Mouse (Mus musculus): ENCODE data around the gene Rara. TPM values are rescaled to one million over a fixed set of nuclear protein-coding genes. Genes with fewer than 3 reads are reported as not detected.
A peak's percentile ranks its signal among the peaks of the same experiment; 100 is the strongest.

Rara gene
- polyA plus RNA-seq, 1 experiment = 13.5 TPM

- H3K27ac ChIP-seq (ENCODE audit: insufficient read depth, low read length) = no peak overlapping the region
- TF ChIP-seq CTCF (IDR thresholded peaks at IDR 0.05; ENCODE audit: borderline replicate concordance, insufficient read depth, low read depth, low read length) (no peak), POLR2A (IDR thresholded peaks at IDR 0.05; ENCODE audit: borderline replicate concordance, insufficient read depth, low read length) (no peak)
- peaks cover 54% of the 10 kb centered on the region for H3K4me1 ChIP-seq (ENCODE audit: control insufficient read depth, insufficient read depth, low read length)
Measured at GRCm38 (mm10) chr11:98953835-98954320, 26.3 kb downstream of the Rara start.

DNA sequence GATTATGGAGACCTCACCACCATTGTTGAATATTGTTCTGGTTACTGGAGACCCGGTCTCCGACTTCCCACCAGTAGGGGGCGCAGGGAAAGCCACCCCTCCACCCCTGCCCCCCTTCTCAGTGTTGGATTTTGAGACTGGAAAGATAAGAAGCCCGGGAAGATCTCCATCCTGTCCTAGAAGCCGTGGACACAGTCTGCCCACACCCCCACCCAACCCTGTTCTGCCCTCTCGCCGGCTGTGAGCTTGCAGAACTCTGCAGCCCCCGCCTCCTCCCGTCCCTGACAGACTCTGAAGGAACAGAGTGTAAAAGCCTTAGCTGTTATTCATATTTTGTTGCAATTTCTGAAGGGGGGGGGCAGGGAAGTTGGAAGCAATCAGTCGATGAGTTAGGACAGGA lies 26.8 kb downstream of the Rara start:
- H3K27me3 ChIP-seq (ENCODE audit: control insufficient read depth, insufficient read depth, low read length) = no peaks in the 10 kb centered on the region
- TF ChIP-seq CTCF (IDR thresholded peaks at IDR 0.05; ENCODE audit: borderline replicate concordance, insufficient read depth, low read depth, low read length) (peak; percentile 65; the same call in 1 of the 2 replicates), POLR2A (IDR thresholded peaks at IDR 0.05; ENCODE audit: borderline replicate concordance, insufficient read depth, low read length) (no peak)
- 28% methylated on average over 10 of the region's 10 CpGs for WGBS
- no peak for DNase-seq
- peaks cover 50% of the 10 kb centered on the region for H3K4me1 ChIP-seq (ENCODE audit: control insufficient read depth, insufficient read depth, low read length)
- no peak overlapping the region for H3K4me3 ChIP-seq (replicated peaks; ENCODE audit: insufficient read depth, low read depth, low read length)
- no peak overlapping the region for H3K27ac ChIP-seq (ENCODE audit: insufficient read depth, low read length)

More at GRCm38 (mm10) chr11:98953835-98954320, 26.3 kb downstream of the Rara start:
- WGBS = 40% methylated on average over 13 of the region's 13 CpGs
- Histone ChIP-seq H3K27me3 (ENCODE audit: control insufficient read depth, insufficient read depth, low read length) (no peaks in the 10 kb centered on the region), H3K4me3 (replicated peaks; ENCODE audit: insufficient read depth, low read depth, low read length) (no peak overlapping the region)
- no peak for DNase-seq

GRCm38 (mm10) chr11:98954801-98955706 lies 27.4 kb downstream of the Rara start:
- peaks cover 44% of the 10 kb centered on the region for H3K4me1 ChIP-seq (ENCODE audit: control insufficient read depth, insufficient read depth, low read length)
- H3K27ac ChIP-seq (ENCODE audit: insufficient read depth, low read length) = no peak overlapping the region
- DNase-seq = no peak
- H3K27me3 ChIP-seq (ENCODE audit: control insufficient read depth, insufficient read depth, low read length) = no peaks in the 10 kb centered on the region
- WGBS = 48% methylated on average over 16 of the region's 17 CpGs
- no peak for TF ChIP-seq CTCF (IDR thresholded peaks at IDR 0.05; ENCODE audit: borderline replicate concordance, insufficient read depth, low read depth, low read length)
- no peak for TF ChIP-seq POLR2A (IDR thresholded peaks at IDR 0.05; ENCODE audit: borderline replicate concordance, insufficient read depth, low read length)
- H3K4me3 ChIP-seq (replicated peaks; ENCODE audit: insufficient read depth, low read depth, low read length) = no peak overlapping the region

- TF ChIP-seq POLR2A (IDR thresholded peaks at IDR 0.05; ENCODE audit: borderline replicate concordance, insufficient read depth, low read length) (no peak), CTCF (IDR thresholded peaks at IDR 0.05; ENCODE audit: borderline replicate concordance, insufficient read depth, low read depth, low read length) (no peak)
- Histone ChIP-seq H3K4me1 (ENCODE audit: control insufficient read depth, insufficient read depth, low read length) (peaks cover 39% of the 10 kb centered on the region), H3K4me3 (replicated peaks; ENCODE audit: insufficient read depth, low read depth, low read length) (no peak overlapping the region), H3K27ac (ENCODE audit: insufficient read depth, low read length) (no peak overlapping the region), H3K27me3 (ENCODE audit: control insufficient read depth, insufficient read depth, low read length) (no peaks in the 10 kb centered on the region)
- no peak for DNase-seq
- 37% methylated on average over 6 of the region's 7 CpGs for WGBS
Measured at GRCm38 (mm10) chr11:98955707-98956235, 28.2 kb downstream of the Rara start.

DNA sequence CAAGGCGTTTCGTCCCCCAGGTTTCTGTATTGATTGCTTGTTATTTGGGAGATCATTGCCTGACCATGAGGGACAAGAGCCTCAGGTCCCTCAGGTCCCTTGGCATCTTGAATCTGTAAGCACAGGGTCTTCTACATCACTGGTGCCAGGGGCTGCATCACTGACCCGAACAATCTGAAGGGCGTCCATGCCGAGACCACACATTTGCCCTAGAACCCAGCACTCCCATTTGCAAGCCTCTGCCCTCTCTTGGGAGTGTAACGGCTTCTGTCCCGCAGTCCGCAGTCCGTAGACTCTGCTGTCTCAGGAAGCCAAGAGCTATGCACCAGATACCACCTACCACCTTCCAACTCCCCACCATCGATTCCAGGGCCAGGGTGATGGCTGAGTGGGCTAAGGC lies 28.7 kb downstream of the Rara start:
- 93% methylated on average over 8 of the region's 10 CpGs for WGBS
- H3K4me3 ChIP-seq (replicated peaks; ENCODE audit: insufficient read depth, low read depth, low read length) = no peak overlapping the region
- DNase-seq = no peak
- H3K4me1 ChIP-seq (ENCODE audit: control insufficient read depth, insufficient read depth, low read length) = peaks cover 37% of the 10 kb centered on the region
- TF ChIP-seq POLR2A (IDR thresholded peaks at IDR 0.05; ENCODE audit: borderline replicate concordance, insufficient read depth, low read length) (no peak), CTCF (IDR thresholded peaks at IDR 0.05; ENCODE audit: borderline replicate concordance, insufficient read depth, low read depth, low read length) (no peak)
- H3K27ac ChIP-seq (ENCODE audit: insufficient read depth, low read length) = no peak overlapping the region
- H3K27me3 ChIP-seq (ENCODE audit: control insufficient read depth, insufficient read depth, low read length) = no peaks in the 10 kb centered on the region

- Histone ChIP-seq H3K4me1 (ENCODE audit: control insufficient read depth, insufficient read depth, low read length) (peaks cover 31% of the 10 kb centered on the region), H3K27me3 (ENCODE audit: control insufficient read depth, insufficient read depth, low read length) (no peaks in the 10 kb centered on the region), H3K4me3 (replicated peaks; ENCODE audit: insufficient read depth, low read depth, low read length) (peak overlapping the region; percentile 53), H3K27ac (ENCODE audit: insufficient read depth, low read length) (no peak overlapping the region)
- DNase-seq = peak; percentile 69 to 70
- TF ChIP-seq CTCF (IDR thresholded peaks at IDR 0.05; ENCODE audit: borderline replicate concordance, insufficient read depth, low read depth, low read length) (no peak), POLR2A (IDR thresholded peaks at IDR 0.05; ENCODE audit: borderline replicate concordance, insufficient read depth, low read length) (peak; percentile 30; the same call in 1 of the 2 replicates)
- WGBS = 5% methylated on average over 42 of the region's 43 CpGs
Measured at GRCm38 (mm10) chr11:98959437-98960312, 32.1 kb downstream of the Rara start.

DNA sequence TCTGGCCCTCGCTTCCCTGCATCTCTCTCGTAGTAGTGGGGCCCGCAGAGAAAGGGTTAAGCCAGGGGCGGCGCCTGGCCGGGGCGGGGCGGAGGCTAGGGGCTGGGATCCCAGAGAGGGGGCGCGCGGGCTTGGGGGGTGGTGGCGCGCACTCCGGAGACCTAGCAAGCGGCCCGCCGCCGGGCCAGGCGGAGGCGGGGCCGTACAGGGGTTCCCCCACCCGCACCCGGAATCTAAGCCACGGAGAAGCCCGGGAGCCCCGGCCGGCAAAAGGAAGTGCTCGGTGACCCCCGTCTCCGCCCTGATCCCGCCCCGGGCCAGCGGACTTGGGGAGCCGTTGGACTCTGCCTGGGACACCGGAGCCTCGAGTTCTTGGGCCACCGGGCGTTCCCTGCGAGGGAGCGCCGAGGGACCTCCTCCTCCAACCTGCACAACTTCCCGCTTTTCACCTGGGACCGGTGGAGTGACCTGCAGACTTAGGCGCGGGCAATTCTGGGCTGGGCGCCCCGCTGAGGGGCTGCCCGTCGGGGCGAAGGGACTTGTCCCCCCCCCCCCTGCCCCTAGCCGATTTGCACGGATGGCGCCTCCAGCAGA lies 32.8 kb downstream of the Rara start:
- DNase-seq = no peak
- no peak overlapping the region for H3K27ac ChIP-seq (ENCODE audit: insufficient read depth, low read length)
- peak overlapping the region; percentile 53 for H3K4me3 ChIP-seq (replicated peaks; ENCODE audit: insufficient read depth, low read depth, low read length)
- no peak for TF ChIP-seq POLR2A (IDR thresholded peaks at IDR 0.05; ENCODE audit: borderline replicate concordance, insufficient read depth, low read length)
- TF ChIP-seq CTCF (IDR thresholded peaks at IDR 0.05; ENCODE audit: borderline replicate concordance, insufficient read depth, low read depth, low read length) = no peak
- H3K27me3 ChIP-seq (ENCODE audit: control insufficient read depth, insufficient read depth, low read length) = no peaks in the 10 kb centered on the region
- WGBS = 5% methylated on average over 53 of the region's 53 CpGs
- peaks cover 31% of the 10 kb centered on the region for H3K4me1 ChIP-seq (ENCODE audit: control insufficient read depth, insufficient read depth, low read length)

Data from cerebellum, adult 2 months (tissue).